Mouse (Mus musculus) stomach, adult 2 months (tissue): ENCODE data around the gene Mcrip2. TPM values are rescaled to one million over a fixed set of nuclear protein-coding genes. Genes with fewer than 3 reads are reported as not detected.

Experiments used
- polyA plus RNA-seq: library from polyadenylated mRNA; depleted of rRNA; stranded (reverse); fragments of >200 nt; gene quantifications from 2 replicates; pipeline ENCODE4 v1.2.3, GENCODE M21; 2012; rRNA removed

Gene Mcrip2
- 114 and 227 TPM in 2 replicates for polyA plus RNA-seq

GRCm38 (mm10) chr17:25868601-25869191, at the start of gene Mcrip2:
Gene Mcrip2 (minus strand): TSS chr17:25868764.

GRCm38 (mm10) chr17:25880196-25880910, 11.8 kb upstream of the Mcrip2 start, which contains the start of gene Wfikkn1:
Gene Wfikkn1 (minus strand): TSS chr17:25880858.

GRCm38 (mm10) chr17:25874721-25875170, 6.2 kb upstream of the Mcrip2 start, which contains the start of gene Mettl26:
Gene Mettl26 (plus strand): TSS chr17:25875074.

GRCm38 (mm10) chr17:25860832-25861703, 7.5 kb downstream of the Mcrip2 start, which contains the start of gene Wdr90:
Gene Wdr90 (minus strand): TSS chr17:25861501.

GRCm38 (mm10) chr17:25844396-25844901, 24.1 kb downstream of the Mcrip2 start, which contains the start of gene Rhot2:
Gene Rhot2 (minus strand): TSS chr17:25844851.

GRCm38 (mm10) chr17:25841117-25841880, 27.3 kb downstream of the Mcrip2 start, which contains the start of gene Gm20683:
Gene Gm20683 (minus strand): TSS chr17:25841763.

GRCm38 (mm10) chr17:25837076-25837410, 31.5 kb downstream of the Mcrip2 start, which contains the start of gene Rhbdl1:
Gene Rhbdl1 (minus strand): TSS chr17:25837295.

GRCm38 (mm10) chr17:25833291-25833663, 35.3 kb downstream of the Mcrip2 start, which contains the start of gene Stub1:
Gene Stub1 (minus strand): TSS chr17:25833404.

GRCm38 (mm10) chr17:25828712-25829557, 39.6 kb downstream of the Mcrip2 start, which contains the start of gene Jmjd8:
Gene Jmjd8 (plus strand): TSS chr17:25828867.

GRCm38 (mm10) chr17:25823452-25823851, 45.1 kb downstream of the Mcrip2 start, which contains the start of gene Wdr24:
Gene Wdr24 (plus strand): TSS chr17:25823627.

Other genes starting within 250 kb of the Mcrip2 start
- 0.09 and 0.11 TPM in 2 replicates for gene Gng13, start 151.6 kb downstream of the Mcrip2 start, polyA plus RNA-seq
- 3.3 TPM in 2 replicates for gene Chtf18, start 141.3 kb downstream of the Mcrip2 start, polyA plus RNA-seq
- 22.5 and 24.8 TPM in 2 replicates for gene Rpusd1, start 141.1 kb downstream of the Mcrip2 start, polyA plus RNA-seq
- 0.24 and 0.38 TPM in 2 replicates for gene Mslnl, start 132.7 kb downstream of the Mcrip2 start, polyA plus RNA-seq
- 3.5 and 10.2 TPM in 2 replicates for gene Msln, start 114.4 kb downstream of the Mcrip2 start, polyA plus RNA-seq
- 7.1 and 8.7 TPM in 2 replicates for gene Narfl, start 95.0 kb downstream of the Mcrip2 start, polyA plus RNA-seq
- 31.2 and 41.5 TPM in 2 replicates for gene Haghl, start 83.1 kb downstream of the Mcrip2 start, polyA plus RNA-seq
- 0.18 TPM in 1 of 2 replicates, not detected in the other for gene Ccdc78, start 82.2 kb downstream of the Mcrip2 start, polyA plus RNA-seq
- gene Fam173a, start 75.9 kb downstream of the Mcrip2 start, polyA plus RNA-seq = 68.2 and 76.3 TPM in 2 replicates
- 0.63 TPM in 1 of 2 replicates, not detected in the other for gene AC134908.4, start 73.1 kb downstream of the Mcrip2 start, polyA plus RNA-seq
- gene Metrn, start 71.6 kb downstream of the Mcrip2 start, polyA plus RNA-seq = 20.0 and 33.4 TPM in 2 replicates
- 3.9 TPM in 2 replicates for gene Fbxl16, start 59.7 kb downstream of the Mcrip2 start, polyA plus RNA-seq
- gene Wdr24, start 45.1 kb downstream of the Mcrip2 start, polyA plus RNA-seq = 16.1 and 17.1 TPM in 2 replicates
- 42.8 and 51.7 TPM in 2 replicates for gene Jmjd8, start 39.9 kb downstream of the Mcrip2 start, polyA plus RNA-seq
- 80.7 and 84.9 TPM in 2 replicates for gene Stub1, start 35.4 kb downstream of the Mcrip2 start, polyA plus RNA-seq
- gene Rhbdl1, start 31.5 kb downstream of the Mcrip2 start, polyA plus RNA-seq = 23.2 and 35.2 TPM in 2 replicates
- 51.3 and 66.3 TPM in 2 replicates for gene Gm20683, start 27.0 kb downstream of the Mcrip2 start, polyA plus RNA-seq
- 46.7 and 73.7 TPM in 2 replicates for gene Rhot2, start 23.9 kb downstream of the Mcrip2 start, polyA plus RNA-seq
- 15.9 and 22.1 TPM in 2 replicates for gene Wdr90, start 7.3 kb downstream of the Mcrip2 start, polyA plus RNA-seq
- 87.6 and 135 TPM in 2 replicates for gene Mettl26, start 6.3 kb upstream of the Mcrip2 start, polyA plus RNA-seq
- gene Wfikkn1, start 12.1 kb upstream of the Mcrip2 start, polyA plus RNA-seq = 2.3 and 2.7 TPM in 2 replicates
- gene Rab40c, start 51.0 kb upstream of the Mcrip2 start, polyA plus RNA-seq = 32.5 and 35.9 TPM in 2 replicates
- 54.4 and 60.1 TPM in 2 replicates for gene Pigq, start 76.2 kb upstream of the Mcrip2 start, polyA plus RNA-seq
- 0.06 TPM in 1 of 2 replicates, not detected in the other for gene Nhlrc4, start 76.2 kb upstream of the Mcrip2 start, polyA plus RNA-seq
- 0.09 TPM in 1 of 2 replicates, not detected in the other for gene A930017K11Rik, start 83.8 kb upstream of the Mcrip2 start, polyA plus RNA-seq
- gene Capn15, start 117.0 kb upstream of the Mcrip2 start, polyA plus RNA-seq = 31.3 and 34.1 TPM in 2 replicates
- 14.1 and 15.5 TPM in 2 replicates for gene Rab11fip3, start 200.8 kb upstream of the Mcrip2 start, polyA plus RNA-seq
- gene Decr2, start 221.6 kb upstream of the Mcrip2 start, polyA plus RNA-seq = 5.6 and 7.4 TPM in 2 replicates
- gene Nme4, start 226.8 kb upstream of the Mcrip2 start, polyA plus RNA-seq = 8.3 and 8.5 TPM in 2 replicates
- gene Tmem8, start 244.5 kb upstream of the Mcrip2 start, polyA plus RNA-seq = 135 and 158 TPM in 2 replicates